Mouse (Mus musculus) layer of hippocampus, adult 8-10 months (tissue): ENCODE measurements around the gene Perm1. TPM values are rescaled to one million over a fixed set of nuclear protein-coding genes. Genes with fewer than 3 reads are reported as not detected.
A peak's percentile ranks its signal among the peaks of the same experiment; 100 is the strongest.

Experiments used
- DNase-seq, 2 experiments: peaks; one replicate each; pipeline ENCODE4 v3.0.0; 2022; ENCODE audit warnings: low spot score in 2 of 2
- total RNA-seq, 4 experiments: library from RNA; stranded (reverse); gene quantifications; 2 replicates each; pipeline ENCODE4 v1.2.4; 2022

The Perm1 gene
- total RNA-seq = under 1 TPM; 0.32 to 0.45 (median 0.38) TPM

GRCm38 (mm10) chr4:156215649-156216048 is at the start of gene Perm1:
Gene Perm1 (plus strand): TSS chr4:156215868.
- no peak for DNase-seq

- no peak for DNase-seq
Measured at GRCm38 (mm10) chr4:156166477-156166876, 49.2 kb upstream of the Perm1 start.

- no peak for DNase-seq
Measured at GRCm38 (mm10) chr4:156168611-156169010, 47.1 kb upstream of the Perm1 start.

GRCm38 (mm10) chr4:156169129-156169528 is 46.5 kb upstream of the Perm1 start:
- no peak for DNase-seq

- DNase-seq = no peak
Measured at GRCm38 (mm10) chr4:156171828-156172227, 43.8 kb upstream of the Perm1 start.

GRCm38 (mm10) chr4:156177630-156178029 is 38.0 kb upstream of the Perm1 start:
- no peak for DNase-seq

- no peak for DNase-seq
Measured at GRCm38 (mm10) chr4:156183747-156184146, 31.9 kb upstream of the Perm1 start.

GRCm38 (mm10) chr4:156184291-156184954 is 31.2 kb upstream of the Perm1 start:
- no peak for DNase-seq

GRCm38 (mm10) chr4:156185456-156185949 is 30.2 kb upstream of the Perm1 start:
- DNase-seq = no peak

- DNase-seq = peak in 1 of 2 experiments; percentile 48
Measured at GRCm38 (mm10) chr4:156185950-156186850, 29.5 kb upstream of the Perm1 start.

- DNase-seq = no peak
Measured at GRCm38 (mm10) chr4:156188162-156188810, 27.4 kb upstream of the Perm1 start.

GRCm38 (mm10) chr4:156188811-156189323 is 26.8 kb upstream of the Perm1 start:
- DNase-seq = no peak

- no peak for DNase-seq
Measured at GRCm38 (mm10) chr4:156192421-156193199, 23.1 kb upstream of the Perm1 start.

GRCm38 (mm10) chr4:156193200-156193590 is 22.5 kb upstream of the Perm1 start:
- no peak for DNase-seq

- no peak for DNase-seq
Measured at GRCm38 (mm10) chr4:156193906-156194305, 21.8 kb upstream of the Perm1 start.

GRCm38 (mm10) chr4:156194346-156194745 is 21.3 kb upstream of the Perm1 start:
- DNase-seq = no peak

- no peak for DNase-seq
Measured at GRCm38 (mm10) chr4:156195927-156196870, 19.5 kb upstream of the Perm1 start.

- no peak for DNase-seq
Measured at GRCm38 (mm10) chr4:156197131-156197828, 18.4 kb upstream of the Perm1 start, which contains the start of gene Agrn. Gene Agrn (minus strand): TSS chr4:156197488.

- peak; percentile 71 to 72 for DNase-seq
Measured at GRCm38 (mm10) chr4:156197829-156198205, 17.9 kb upstream of the Perm1 start.
